Mouse (Mus musculus) hindbrain, embryonic 11.5 days (tissue): Measurements from ENCODE around the gene Rbl1. TPM values are rescaled to one million over a fixed set of nuclear protein-coding genes. Genes with fewer than 3 reads are reported as not detected.
"Not testable (repeated sequence)": the region's sequence is repeated elsewhere in the genome, so short reads cannot be mapped to it uniquely, and the experiment has no call there.

Experiments
- ATAC-seq: fragments of 200-750 bp; cut with Nextera tagmentation; 2 replicates; pipeline ENCODE4 v1.8.0; 2017; ENCODE audit warnings: mild to moderate bottlenecking, moderate TSS enrichment, moderate library complexity; ENCODE audit not compliant: low FRiP score
- DNase-seq: peaks from one replicate; pipeline ENCODE4 v3.0.0-alpha.2; 2015; ENCODE audit warnings: low spot score
- H3K27ac ChIP-seq: fragments of 300-500 bp; sonication (generic); 2 replicates; pipeline ENCODE4 v1.5.1; 2014; ENCODE audit warnings: mild to moderate bottlenecking, low read depth, low read length
- H3K27me3 ChIP-seq: fragments of 300-500 bp; sonication (generic); 2 replicates; pipeline ENCODE4 v1.6.1; 2014; ENCODE audit warnings: mild to moderate bottlenecking, low read length, moderate library complexity, mixed read lengths; ENCODE audit not compliant: control insufficient read depth, insufficient read depth
- H3K36me3 ChIP-seq: fragments of 300-500 bp; sonication (generic); 2 replicates; pipeline ENCODE4 v1.6.1; 2014; ENCODE audit warnings: mild to moderate bottlenecking, low read length, moderate library complexity, mixed read lengths; ENCODE audit not compliant: control insufficient read depth, insufficient read depth
- H3K4me1 ChIP-seq: fragments of 300-500 bp; sonication (generic); replicated peaks from 2 replicates; pipeline ENCODE4 v1.6.1; 2014; ENCODE audit warnings: low read length, mixed read lengths; ENCODE audit not compliant: control insufficient read depth, insufficient read depth
- H3K4me2 ChIP-seq: fragments of 300-500 bp; sonication (generic); replicated peaks from 2 replicates; pipeline ENCODE4 v1.6.1; 2014; ENCODE audit warnings: mild to moderate bottlenecking, low read depth, low read length
- H3K4me3 ChIP-seq: fragments of 300-500 bp; sonication (generic); 2 replicates; pipeline ENCODE4 v1.5.1; 2014; ENCODE audit warnings: low read depth, low read length
- H3K9ac ChIP-seq: fragments of 300-500 bp; sonication (generic); 2 replicates; pipeline ENCODE4 v1.6.1; 2014; ENCODE audit warnings: low read depth, low read length
- H3K9me3 ChIP-seq: fragments of 300-500 bp; sonication (generic); 2 replicates; pipeline ENCODE4 v1.6.1; 2016; ENCODE audit warnings: low read length; ENCODE audit not compliant: control insufficient read depth
- WGBS: fragments of 180-500 bp; shearing (Covaris S2); extraction: QIAGEN DNeasy Blood & Tissue Kit; methylation state at CpG from one replicate; pipeline ENCODE4 v1.1.7; 2014; 5-methylcytosine and 5-hydroxymethylcytosine counted together
- polyA plus RNA-seq: library from polyadenylated mRNA; unstranded; fragments of >200 nt; fragmentation: Nextera tagmentation; extraction: Ambion mirVana; gene quantifications from 2 replicates; pipeline ENCODE4 v1.2.1, GENCODE M21; 2014

Rbl1 gene
- polyA plus RNA-seq, 1 experiment from 2014 or later: 31.8 TPM

DNA sequence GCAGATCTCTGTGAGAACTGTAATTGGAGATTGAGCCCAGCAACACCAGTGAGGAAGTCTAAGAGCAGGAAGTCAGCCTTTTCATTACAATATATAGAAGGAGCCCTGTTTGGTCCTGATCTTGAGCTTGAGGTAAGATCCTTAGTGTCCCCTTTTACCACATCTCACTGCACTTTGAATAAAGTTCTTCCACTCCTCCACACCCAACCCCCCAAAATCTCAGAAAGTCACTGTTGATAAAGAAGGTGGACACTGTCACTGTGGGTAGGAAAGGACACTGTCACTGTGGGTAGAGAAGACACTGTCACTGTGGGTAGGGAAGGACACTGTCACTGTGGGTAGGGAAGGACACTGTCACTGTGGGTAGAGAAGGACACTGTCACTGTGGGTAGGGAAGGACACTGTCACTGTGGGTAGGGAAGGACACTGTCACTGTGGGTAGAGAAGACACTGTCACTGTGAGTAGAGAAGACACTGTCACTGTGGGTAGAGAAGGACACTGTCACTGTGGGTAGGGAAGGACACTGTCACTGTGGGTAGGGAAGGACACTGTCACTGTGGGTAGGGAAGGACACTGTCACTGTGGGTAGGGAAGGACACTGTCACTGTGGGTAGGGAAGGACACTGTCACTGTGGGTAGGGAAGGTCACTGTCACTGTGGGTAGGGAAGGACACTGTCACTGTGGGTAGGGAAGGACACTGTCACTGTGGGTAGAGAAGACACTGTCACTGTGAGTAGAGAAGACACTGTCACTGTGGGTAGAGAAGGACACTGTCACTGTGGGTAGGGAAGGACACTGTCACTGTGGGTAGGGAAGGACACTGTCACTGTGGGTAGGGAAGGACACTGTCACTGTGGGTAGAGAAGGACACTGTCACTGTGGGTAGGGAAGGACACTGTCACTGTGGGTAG, 38.8 kb downstream of the Rbl1 start:
- not testable (repeated sequence) for H3K9ac ChIP-seq, H3K36me3 ChIP-seq

DNA sequence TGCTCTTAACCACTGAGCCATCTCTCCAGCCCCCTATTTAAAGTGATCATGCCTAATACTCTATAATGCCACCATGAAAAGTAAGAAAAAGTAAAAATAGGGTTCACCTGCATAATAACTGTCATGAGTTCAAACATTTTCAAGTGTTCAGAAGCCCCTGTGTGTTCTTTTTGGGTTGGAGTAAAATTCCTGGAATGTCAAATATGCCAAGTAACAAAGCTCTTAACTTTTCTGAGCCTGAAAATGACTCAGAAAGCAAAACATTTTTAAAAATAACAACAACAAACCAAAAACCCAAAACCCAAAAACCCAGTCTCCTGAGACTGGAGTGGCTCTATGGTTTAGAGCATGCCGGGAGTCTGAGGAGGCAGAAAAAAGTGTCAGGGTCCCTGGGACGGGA, 40.2 kb downstream of the Rbl1 start:
- DNase-seq (no peak), ATAC-seq (no peak)
- Histone ChIP-seq H3K4me1 (no peaks in the 10 kb centered on the region), H3K9ac (no peak overlapping the region), H3K27me3 (no peaks in the 10 kb centered on the region), H3K4me3 (no peak overlapping the region), H3K36me3 (peaks cover 5% of the 10 kb centered on the region; the same call in 1 of the 2 replicates), H3K27ac (no peak overlapping the region), H3K4me2 (no peak overlapping the region), H3K9me3 (no peaks in the 10 kb centered on the region)
- WGBS: 76% methylated on average over 2 of the region's 2 CpGs

More for the DNA sequence above, 38.8 kb downstream of the Rbl1 start:
- H3K9me3 ChIP-seq, H3K27me3 ChIP-seq, H3K4me2 ChIP-seq, H3K4me3 ChIP-seq, DNase-seq, H3K4me1 ChIP-seq, ATAC-seq, H3K27ac ChIP-seq: not testable (repeated sequence)

DNA sequence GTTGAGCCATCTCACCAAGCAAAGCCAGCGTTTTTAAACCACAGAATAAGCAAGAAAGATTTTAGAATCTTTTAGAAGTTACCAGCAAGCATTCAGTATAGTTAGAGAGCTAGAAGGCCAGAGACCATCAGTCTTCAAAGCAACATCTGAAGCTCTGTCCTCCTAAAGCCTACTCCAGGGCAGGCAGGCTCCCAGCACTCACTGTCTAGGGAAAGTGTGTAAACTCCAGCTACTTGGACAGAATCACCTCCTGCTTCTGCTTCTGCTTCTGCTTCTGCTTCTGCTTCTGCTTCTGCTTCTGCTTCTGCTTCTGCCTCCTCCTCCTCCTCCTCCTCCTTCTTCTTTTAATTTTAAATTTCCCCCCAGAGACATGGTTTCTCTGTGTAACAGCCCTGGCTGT, 48.3 kb downstream of the Rbl1 start:
- Histone ChIP-seq H3K27me3 (no peaks in the 10 kb centered on the region), H3K9ac (no peak overlapping the region), H3K4me2 (no peak overlapping the region), H3K4me1 (no peaks in the 10 kb centered on the region), H3K27ac (no peak overlapping the region), H3K9me3 (no peaks in the 10 kb centered on the region), H3K4me3 (no peak overlapping the region), H3K36me3 (peaks cover 8% of the 10 kb centered on the region; the same call in 1 of the 2 replicates)
- no peak for DNase-seq
- ATAC-seq: no peak
- 82% methylated on average over 1 of the region's 1 CpGs for WGBS

DNA sequence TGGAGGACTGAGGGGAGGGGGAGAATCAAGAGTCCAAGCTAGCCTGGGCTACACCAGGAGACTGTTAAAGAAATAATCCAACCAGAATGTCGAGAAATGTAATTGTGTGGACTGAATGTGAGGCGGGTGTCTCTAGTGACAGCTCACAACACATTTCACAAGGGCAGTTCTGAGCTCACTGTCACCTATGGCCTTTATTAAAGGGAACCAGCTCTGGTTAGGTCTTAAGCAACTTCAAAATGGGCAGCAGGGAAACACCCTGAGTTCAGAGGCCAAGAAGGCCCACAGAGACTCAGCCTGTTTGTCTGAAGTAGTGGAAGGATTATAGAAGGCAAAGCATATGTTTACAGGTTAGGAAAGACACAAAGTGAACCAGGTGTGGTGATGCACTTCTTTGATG, 51.1 kb downstream of the Rbl1 start:
- Histone ChIP-seq H3K36me3 (peaks cover 5% of the 10 kb centered on the region; the same call in 1 of the 2 replicates), H3K4me2 (no peak overlapping the region), H3K9me3 (no peaks in the 10 kb centered on the region), H3K27me3 (no peaks in the 10 kb centered on the region), H3K4me1 (no peaks in the 10 kb centered on the region), H3K4me3 (no peak overlapping the region), H3K27ac (no peak overlapping the region), H3K9ac (no peak overlapping the region)
- ATAC-seq (no peak), DNase-seq (no peak)
- WGBS: 85% methylated on average over 2 of the region's 2 CpGs

DNA sequence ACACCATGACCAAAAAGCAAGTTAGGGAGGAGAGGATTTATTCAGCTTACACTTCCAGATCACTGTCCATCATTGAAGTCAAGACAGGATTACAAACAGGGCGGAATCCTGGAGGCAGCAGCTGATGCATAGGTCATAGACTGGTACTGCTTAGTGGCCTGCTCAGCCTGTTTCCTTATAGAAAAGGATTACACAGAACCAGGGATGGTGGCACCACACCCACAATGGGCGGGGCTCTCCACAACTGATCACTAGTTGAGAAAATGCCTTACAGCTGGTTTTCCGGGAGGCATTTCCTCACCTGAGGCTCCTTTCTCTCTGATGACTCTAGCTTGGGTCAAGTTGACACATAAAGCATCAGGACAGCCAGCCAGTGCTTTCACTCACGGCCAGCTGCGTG, 55.9 kb downstream of the Rbl1 start:
- Histone ChIP-seq H3K9me3 (no peaks in the 10 kb centered on the region), H3K4me1 (no peaks in the 10 kb centered on the region), H3K27me3 (no peaks in the 10 kb centered on the region), H3K27ac (no peak overlapping the region), H3K4me3 (no peak overlapping the region), H3K36me3 (peaks cover 5% of the 10 kb centered on the region; the same call in 1 of the 2 replicates), H3K9ac (no peak overlapping the region), H3K4me2 (no peak overlapping the region)
- no peak for ATAC-seq
- WGBS: 97% methylated on average over 5 of the region's 5 CpGs
- DNase-seq: no peak

DNA sequence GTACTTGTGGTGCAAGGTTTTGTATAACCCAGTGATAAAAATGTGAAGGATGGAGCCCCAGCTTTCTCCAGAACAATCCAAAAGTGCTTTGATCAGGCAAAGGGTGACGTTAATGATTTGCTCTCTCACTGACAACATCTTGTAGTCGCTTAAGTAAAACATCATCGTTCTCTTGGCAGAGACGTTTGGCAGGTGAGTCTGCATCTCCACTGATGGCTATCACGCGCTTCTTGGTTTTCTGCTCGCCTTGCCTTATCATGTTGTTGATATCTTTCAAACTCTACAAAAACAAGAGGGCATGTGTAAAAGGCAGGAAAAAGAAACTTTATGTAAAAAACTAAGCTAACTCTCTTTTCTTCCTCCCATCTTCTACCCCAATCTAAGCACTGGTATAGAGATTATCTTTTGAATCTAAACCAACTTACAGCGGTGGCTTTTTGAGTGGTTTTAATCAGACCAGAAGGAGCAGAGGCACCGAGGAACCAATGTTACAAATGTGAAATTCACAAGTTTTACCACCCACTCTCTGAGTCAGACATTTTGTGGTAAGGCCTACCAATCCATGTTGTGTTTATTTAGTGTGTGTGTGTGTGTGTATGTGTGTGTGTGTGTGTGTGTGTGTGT, 56.8 kb downstream of the Rbl1 start:
- Histone ChIP-seq H3K9ac (no peak overlapping the region), H3K27ac (no peak overlapping the region), H3K4me2 (no peak overlapping the region), H3K4me3 (no peak overlapping the region), H3K36me3 (peaks cover 5% of the 10 kb centered on the region; the same call in 1 of the 2 replicates), H3K9me3 (no peaks in the 10 kb centered on the region), H3K4me1 (no peaks in the 10 kb centered on the region), H3K27me3 (no peaks in the 10 kb centered on the region)
- WGBS: 93% methylated on average over 9 of the region's 9 CpGs
- ATAC-seq (no peak), DNase-seq (no peak)

DNA sequence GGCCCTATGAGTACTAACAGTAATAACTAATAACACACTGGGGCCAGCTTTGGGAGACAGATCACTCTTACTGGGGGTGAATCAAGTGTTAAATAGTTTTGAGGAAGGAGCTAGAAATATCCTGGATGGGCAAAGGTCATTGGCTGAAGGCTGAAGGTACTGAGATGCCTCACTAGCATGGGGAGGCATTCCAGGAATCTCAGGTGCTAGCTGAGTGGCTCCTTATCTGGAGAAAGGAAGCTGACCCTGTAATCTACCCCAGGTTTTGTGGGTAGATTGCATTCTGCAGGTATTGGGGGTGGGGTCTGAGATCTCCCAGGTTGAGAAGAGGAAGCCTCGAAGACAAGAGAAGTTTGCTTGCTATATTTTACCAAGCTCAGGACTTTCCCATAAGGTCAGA, 59.2 kb downstream of the Rbl1 start:
- Histone ChIP-seq H3K4me1 (no peaks in the 10 kb centered on the region), H3K4me2 (no peak overlapping the region), H3K9ac (no peak overlapping the region), H3K9me3 (no peaks in the 10 kb centered on the region), H3K4me3 (no peak overlapping the region), H3K27me3 (no peaks in the 10 kb centered on the region), H3K27ac (no peak overlapping the region), H3K36me3 (peaks cover 5% of the 10 kb centered on the region; the same call in 1 of the 2 replicates)
- DNase-seq (no peak), ATAC-seq (no peak)
- 71% methylated on average over 1 of the region's 1 CpGs for WGBS

DNA sequence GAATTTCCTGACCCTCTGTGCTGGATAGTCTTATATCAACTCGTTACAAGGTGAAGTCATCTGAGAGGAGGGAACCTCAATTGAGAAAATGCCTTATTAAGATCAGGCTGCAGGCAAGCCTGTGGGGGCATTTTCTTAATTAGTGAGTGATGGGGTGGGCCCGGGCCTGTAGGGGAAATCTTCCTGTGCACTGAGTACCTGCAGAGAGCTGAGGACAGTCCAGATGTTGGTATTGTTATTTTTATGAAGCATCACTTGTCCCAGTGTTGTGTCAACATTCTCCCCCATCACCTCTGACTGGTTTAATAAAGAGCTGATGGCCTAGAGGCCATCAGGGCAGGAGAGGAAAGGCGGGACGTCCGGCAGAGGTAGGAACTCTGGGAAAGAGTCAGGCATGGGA, 60.2 kb downstream of the Rbl1 start:
- ATAC-seq (no peak), DNase-seq (no peak)
- Histone ChIP-seq H3K27ac (no peak overlapping the region), H3K9me3 (no peaks in the 10 kb centered on the region), H3K27me3 (no peaks in the 10 kb centered on the region), H3K9ac (no peak overlapping the region), H3K4me3 (no peak overlapping the region), H3K4me2 (no peak overlapping the region), H3K36me3 (peaks cover 5% of the 10 kb centered on the region; the same call in 1 of the 2 replicates), H3K4me1 (no peaks in the 10 kb centered on the region)
- WGBS: 83% methylated on average over 5 of the region's 5 CpGs

DNA sequence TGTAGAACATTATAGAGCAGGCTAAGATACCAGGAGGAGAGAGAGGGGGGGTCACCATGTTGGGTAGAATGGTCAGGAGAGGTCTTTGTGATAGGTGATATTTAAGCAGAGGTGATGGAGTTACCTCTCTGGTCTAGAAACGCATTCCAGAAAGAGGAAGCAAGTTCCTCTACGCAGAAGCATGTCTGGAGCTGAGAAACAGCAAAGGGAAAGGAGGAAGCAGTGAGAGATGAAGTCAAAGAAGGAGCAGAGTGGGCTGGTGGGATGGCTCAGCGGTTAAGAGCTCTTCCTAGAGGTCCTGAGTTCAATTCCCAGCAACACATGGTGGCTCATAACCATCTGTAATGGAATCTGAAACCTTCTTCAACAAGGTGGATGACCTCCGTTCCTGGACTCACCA, 62.4 kb downstream of the Rbl1 start:
- H3K4me1 ChIP-seq: no peaks in the 10 kb centered on the region
- no peak overlapping the region for H3K27ac ChIP-seq
- H3K27me3 ChIP-seq: no peaks in the 10 kb centered on the region
- no peak overlapping the region for H3K4me2 ChIP-seq
- WGBS: 86% methylated on average over 4 of the region's 4 CpGs
- ATAC-seq: no peak
- no peaks in the 10 kb centered on the region for H3K36me3 ChIP-seq
- no peaks in the 10 kb centered on the region for H3K9me3 ChIP-seq
- H3K4me3 ChIP-seq: no peak overlapping the region
- no peak overlapping the region for H3K9ac ChIP-seq
- DNase-seq: no peak
